Mouse (Mus musculus) CD4-positive, CD25-positive, alpha-beta regulatory T cell (primary cell): Measurements from ENCODE around the gene Dysf. TPM values are rescaled to one million over a fixed set of nuclear protein-coding genes. Genes with fewer than 3 reads are reported as not detected.

ENCODE experiments used
- polyA plus RNA-seq: library from polyadenylated mRNA; unstranded; fragments of 100-300 nt; shearing (Covaris generic); gene quantifications from one replicate; pipeline ENCODE4 v1.2.1, GENCODE M21; 2017

Dysf gene
- polyA plus RNA-seq = 0.23 TPM

DNA sequence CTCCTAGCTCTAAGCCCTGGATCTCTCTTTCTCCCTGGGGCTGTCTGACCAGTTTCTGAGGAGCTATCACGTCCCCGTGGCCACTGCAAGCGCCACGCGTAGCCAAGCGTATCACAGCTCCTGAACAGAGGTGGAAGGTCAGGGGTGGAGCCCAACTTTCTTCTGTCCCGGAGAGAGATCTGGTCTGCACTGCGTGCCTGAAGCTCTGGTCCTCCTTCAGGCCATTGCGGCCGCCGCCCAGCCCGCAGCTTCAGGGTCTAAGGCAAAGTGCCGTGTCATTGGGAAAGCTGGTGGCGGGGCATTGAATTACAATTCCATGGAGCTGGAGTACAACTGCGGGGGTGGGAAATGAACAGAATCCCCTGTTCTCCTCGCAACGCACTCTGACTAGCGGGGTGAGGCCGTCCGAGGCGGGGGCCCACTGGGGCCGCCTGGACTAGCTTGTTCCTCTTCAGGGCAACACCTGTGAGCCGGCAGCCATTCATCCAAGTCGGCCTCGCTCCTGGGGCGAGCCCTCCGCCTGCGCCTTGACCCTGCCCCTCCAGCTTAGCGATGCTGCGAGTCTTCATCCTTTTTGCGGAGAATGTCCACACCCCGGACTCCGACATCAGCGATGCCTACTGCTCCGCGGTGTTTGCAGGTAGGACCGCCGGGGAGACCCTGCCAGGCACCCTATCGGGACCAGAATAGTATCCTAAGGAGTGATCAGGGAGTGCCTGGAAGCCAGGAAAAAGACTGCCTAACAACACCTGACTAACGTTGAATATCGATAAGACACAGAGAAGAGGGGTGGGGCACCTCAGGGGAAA lies at the start of gene Dysf:
TSS of gene Dysf (plus strand) at position 228 of the 809 bp plus-strand sequence.

Other genes starting within 250 kb of the Dysf start
- 0.10 TPM for gene Ankrd53, start 245.9 kb upstream of the Dysf start, polyA plus RNA-seq
- 106 TPM for gene Tex261, start 232.8 kb upstream of the Dysf start, polyA plus RNA-seq
- gene Nagk, start 213.6 kb upstream of the Dysf start, polyA plus RNA-seq = 28.9 TPM
- 28.5 TPM for gene Paip2b, start 176.8 kb upstream of the Dysf start, polyA plus RNA-seq
- 125 TPM for gene Zfp638, start 141.5 kb upstream of the Dysf start, polyA plus RNA-seq